Mouse (Mus musculus) midbrain, embryonic 14.5 days (tissue): Measurements from ENCODE around the gene Clstn3. TPM values are rescaled to one million over a fixed set of nuclear protein-coding genes. Genes with fewer than 3 reads are reported as not detected.
A peak's percentile ranks its signal among the peaks of the same experiment; 100 is the strongest.
"Not testable (repeated sequence)": the region's sequence is repeated elsewhere in the genome, so short reads cannot be mapped to it uniquely, and the experiment has no call there.

Experiments used
- ATAC-seq: fragments of 200-750 bp; cut with Nextera tagmentation; 2 replicates; pipeline ENCODE4 v1.8.0; 2017; ENCODE audit warnings: moderate number of reproducible peaks, moderate library complexity; ENCODE audit not compliant: low FRiP score, low TSS enrichment
- DNase-seq: peaks from one replicate; pipeline ENCODE4 v3.0.0-alpha.2; 2015
- H3K27ac ChIP-seq: fragments of 300-500 bp; sonication (generic); replicated peaks from 2 replicates; pipeline ENCODE4 v1.5.1; 2014; ENCODE audit warnings: mild to moderate bottlenecking, low read depth, low read length, moderate library complexity
- H3K27me3 ChIP-seq: fragments of 300-500 bp; sonication (generic); 2 replicates; pipeline ENCODE4 v1.6.1; 2014; ENCODE audit warnings: low read length, control low read depth, mixed read lengths; ENCODE audit not compliant: control insufficient read depth, insufficient read depth
- H3K36me3 ChIP-seq: fragments of 300-500 bp; sonication (generic); 2 replicates; pipeline ENCODE4 v1.6.1; 2014; ENCODE audit warnings: low read length, control low read depth; ENCODE audit not compliant: control insufficient read depth, insufficient read depth
- H3K4me1 ChIP-seq: fragments of 300-500 bp; sonication (generic); 2 replicates; pipeline ENCODE4 v1.6.1; 2014; ENCODE audit warnings: mild to moderate bottlenecking, antibody characterized with exemption, low read length, control low read depth; ENCODE audit not compliant: control insufficient read depth, insufficient read depth
- H3K4me2 ChIP-seq: fragments of 300-500 bp; sonication (generic); 2 replicates; pipeline ENCODE4 v1.6.1; 2014; ENCODE audit warnings: mild to moderate bottlenecking, low read length, moderate library complexity
- H3K4me3 ChIP-seq: fragments of 300-500 bp; sonication (generic); replicated peaks from 2 replicates; pipeline ENCODE4 v1.5.1; 2014; ENCODE audit warnings: low read depth, low read length
- H3K9ac ChIP-seq: fragments of 300-500 bp; sonication (generic); replicated peaks from 2 replicates; pipeline ENCODE4 v1.6.1; 2014; ENCODE audit warnings: mild to moderate bottlenecking, low read length, moderate library complexity
- H3K9me3 ChIP-seq: fragments of 300-500 bp; sonication (generic); 2 replicates; pipeline ENCODE4 v1.6.1; 2016; ENCODE audit warnings: low read length, control low read depth, mixed read lengths; ENCODE audit not compliant: control insufficient read depth
- WGBS: fragments of 180-500 bp; shearing (Covaris S2); extraction: QIAGEN DNeasy Blood & Tissue Kit; methylation state at CpG from one replicate; pipeline ENCODE4 v1.1.7; 2014; 5-methylcytosine and 5-hydroxymethylcytosine counted together
- polyA plus RNA-seq: library from polyadenylated mRNA; unstranded; fragments of >200 nt; fragmentation: Nextera tagmentation; extraction: Ambion mirVana; gene quantifications from 2 replicates; pipeline ENCODE4 v1.2.1, GENCODE M21; 2014

Clstn3 gene
- polyA plus RNA-seq, 1 experiment from 2014 or later = 78.0 TPM

- WGBS = 29% methylated on average over 21 of the region's 21 CpGs
- ATAC-seq (peak; percentile 91), DNase-seq (peak; percentile 83)
- Histone ChIP-seq H3K27me3 (no peaks in the 10 kb centered on the region), H3K4me2 (peak overlapping the region; percentile 31), H3K9ac (no peak overlapping the region; the same call in 1 of the 2 replicates), H3K27ac (no peak overlapping the region), H3K4me1 (no peaks in the 10 kb centered on the region), H3K36me3 (no peaks in the 10 kb centered on the region), H3K9me3 (no peaks in the 10 kb centered on the region), H3K4me3 (peak overlapping the region; percentile 5)
Measured at GRCm38 (mm10) chr6:124485414-124486144, 21.0 kb upstream of the Clstn3 start.

- H3K4me2 ChIP-seq = peak overlapping the region; percentile 31; the same call in 1 of the 2 replicates
- no peaks in the 10 kb centered on the region for H3K36me3 ChIP-seq
- H3K4me3 ChIP-seq = no peak overlapping the region
- ATAC-seq = no peak
- no peaks in the 10 kb centered on the region for H3K9me3 ChIP-seq
- WGBS = 84% methylated on average over 7 of the region's 7 CpGs
- no peaks in the 10 kb centered on the region for H3K4me1 ChIP-seq
- H3K27me3 ChIP-seq = no peaks in the 10 kb centered on the region
- DNase-seq = no peak
- no peak overlapping the region for H3K27ac ChIP-seq
- no peak overlapping the region for H3K9ac ChIP-seq
Measured at GRCm38 (mm10) chr6:124484851-124485250, 20.3 kb upstream of the Clstn3 start.

GRCm38 (mm10) chr6:124483831-124484230 lies 19.2 kb upstream of the Clstn3 start:
- H3K36me3 ChIP-seq, H3K27ac ChIP-seq, H3K9me3 ChIP-seq, H3K4me1 ChIP-seq, ATAC-seq, H3K4me3 ChIP-seq, DNase-seq, H3K27me3 ChIP-seq, H3K4me2 ChIP-seq, H3K9ac ChIP-seq: not testable (repeated sequence)
- 91% methylated on average over 3 of the region's 3 CpGs for WGBS

- DNase-seq = peak; percentile 75
- Histone ChIP-seq H3K4me2 (no peak overlapping the region), H3K27ac (no peak overlapping the region), H3K4me3 (no peak overlapping the region), H3K27me3 (no peaks in the 10 kb centered on the region), H3K36me3 (no peaks in the 10 kb centered on the region), H3K4me1 (no peaks in the 10 kb centered on the region), H3K9me3 (no peaks in the 10 kb centered on the region), H3K9ac (no peak overlapping the region)
- WGBS = 30% methylated on average over 6 of the region's 6 CpGs
- no peak; the same call in 1 of the 2 replicates for ATAC-seq
Measured at GRCm38 (mm10) chr6:124481571-124481970, 17.0 kb upstream of the Clstn3 start.

- H3K4me1 ChIP-seq = no peaks in the 10 kb centered on the region
- H3K4me3 ChIP-seq = no peak overlapping the region
- H3K4me2 ChIP-seq = no peak overlapping the region
- ATAC-seq (no peak), DNase-seq (peak; percentile 72)
- no peaks in the 10 kb centered on the region for H3K36me3 ChIP-seq
- H3K27me3 ChIP-seq = no peaks in the 10 kb centered on the region
- no peak overlapping the region for H3K9ac ChIP-seq
- no peaks in the 10 kb centered on the region for H3K9me3 ChIP-seq
- no peak overlapping the region for H3K27ac ChIP-seq
- WGBS = 58% methylated on average over 4 of the region's 4 CpGs
Measured at GRCm38 (mm10) chr6:124480295-124480694, 15.7 kb upstream of the Clstn3 start.

GRCm38 (mm10) chr6:124479573-124479930 lies 15.0 kb upstream of the Clstn3 start:
- H3K36me3 ChIP-seq = no peaks in the 10 kb centered on the region
- no peaks in the 10 kb centered on the region for H3K9me3 ChIP-seq
- no peak overlapping the region for H3K9ac ChIP-seq
- WGBS = 94% methylated on average over 3 of the region's 3 CpGs
- H3K4me2 ChIP-seq = no peak overlapping the region
- no peak overlapping the region for H3K27ac ChIP-seq
- DNase-seq = no peak
- ATAC-seq = no peak
- H3K27me3 ChIP-seq = no peaks in the 10 kb centered on the region
- H3K4me1 ChIP-seq = no peaks in the 10 kb centered on the region
- no peak overlapping the region for H3K4me3 ChIP-seq

GRCm38 (mm10) chr6:124478874-124479572 lies 14.4 kb upstream of the Clstn3 start:
- 89% methylated on average over 3 of the region's 3 CpGs for WGBS
- H3K4me3 ChIP-seq = no peak overlapping the region
- no peaks in the 10 kb centered on the region for H3K27me3 ChIP-seq
- no peaks in the 10 kb centered on the region for H3K36me3 ChIP-seq
- DNase-seq (no peak), ATAC-seq (no peak)
- no peak overlapping the region for H3K27ac ChIP-seq
- H3K9me3 ChIP-seq = no peaks in the 10 kb centered on the region
- no peak overlapping the region for H3K4me2 ChIP-seq
- no peaks in the 10 kb centered on the region for H3K4me1 ChIP-seq
- H3K9ac ChIP-seq = no peak overlapping the region

- Histone ChIP-seq H3K27ac (no peak overlapping the region), H3K4me3 (no peak overlapping the region), H3K9me3 (no peaks in the 10 kb centered on the region), H3K4me1 (no peaks in the 10 kb centered on the region), H3K9ac (no peak overlapping the region), H3K27me3 (no peaks in the 10 kb centered on the region), H3K4me2 (no peak overlapping the region), H3K36me3 (no peaks in the 10 kb centered on the region)
- ATAC-seq (no peak), DNase-seq (no peak)
- 84% methylated on average over 17 of the region's 17 CpGs for WGBS
Measured at GRCm38 (mm10) chr6:124477922-124478651, 13.5 kb upstream of the Clstn3 start.
